Mouse (Mus musculus) embryonic facial prominence, embryonic 14.5 days (tissue): Measurements from ENCODE around the gene Pfn5. TPM values are rescaled to one million over a fixed set of nuclear protein-coding genes. Genes with fewer than 3 reads are reported as not detected.
"Not testable (repeated sequence)": the region's sequence is repeated elsewhere in the genome, so short reads cannot be mapped to it uniquely, and the experiment has no call there.

Source experiments
- ATAC-seq: fragments of 200-750 bp; cut with Nextera tagmentation; 2 replicates; pipeline ENCODE4 v1.8.0; 2017; ENCODE audit warnings: low read depth, moderate number of reproducible peaks, moderate TSS enrichment
- DNase-seq: peaks from one replicate; pipeline ENCODE4 v3.0.0-alpha.2; 2015; ENCODE audit warnings: low spot score
- H3K27ac ChIP-seq: fragments of 300-500 bp; sonication (generic); replicated peaks from 2 replicates; pipeline ENCODE4 v1.5.1; 2014; ENCODE audit warnings: low read depth, mild to moderate bottlenecking, low read length, moderate library complexity
- H3K27me3 ChIP-seq: fragments of 300-500 bp; sonication (generic); replicated peaks from 2 replicates; pipeline ENCODE4 v1.6.1; 2014; ENCODE audit warnings: low read length; ENCODE audit not compliant: control insufficient read depth, insufficient read depth
- H3K36me3 ChIP-seq: fragments of 300-500 bp; sonication (generic); 2 replicates; pipeline ENCODE4 v1.6.1; 2014; ENCODE audit warnings: low read length, mixed read lengths; ENCODE audit not compliant: control insufficient read depth, insufficient read depth
- H3K4me1 ChIP-seq: fragments of 300-500 bp; sonication (generic); 2 replicates; pipeline ENCODE4 v1.6.1; 2014; ENCODE audit warnings: antibody characterized with exemption, low read length; ENCODE audit not compliant: control insufficient read depth, insufficient read depth
- H3K4me2 ChIP-seq: fragments of 300-500 bp; sonication (generic); 2 replicates; pipeline ENCODE4 v1.6.1; 2014; ENCODE audit warnings: low read depth, mild to moderate bottlenecking, low read length, moderate library complexity, mixed read lengths
- H3K4me3 ChIP-seq: fragments of 300-500 bp; sonication (generic); 2 replicates; pipeline ENCODE4 v1.5.1; 2014; ENCODE audit warnings: low read depth, mild to moderate bottlenecking, low read length
- H3K9ac ChIP-seq: fragments of 300-500 bp; sonication (generic); 2 replicates; pipeline ENCODE4 v1.6.1; 2014; ENCODE audit warnings: low read depth, mild to moderate bottlenecking, low read length, moderate library complexity, mixed read lengths
- H3K9me3 ChIP-seq: fragments of 300-500 bp; sonication (generic); 2 replicates; pipeline ENCODE4 v1.6.1; 2016; ENCODE audit warnings: low read length; ENCODE audit not compliant: control insufficient read depth
- whole genome bisulfite sequencing: fragments of 180-500 bp; shearing (Covaris S2); extraction: QIAGEN DNeasy Blood & Tissue Kit; methylation state at CpG from one replicate; pipeline ENCODE4 v1.1.7; 2014; 5-methylcytosine and 5-hydroxymethylcytosine counted together
- polyA plus RNA-seq: library from polyadenylated mRNA; unstranded; fragments of >200 nt; fragmentation: Nextera tagmentation; extraction: Ambion mirVana; gene quantifications from 2 replicates; pipeline ENCODE4 v1.2.1, GENCODE M21; 2014

The Pfn5 gene
- polyA plus RNA-seq = not detected in 2 replicates

DNA sequence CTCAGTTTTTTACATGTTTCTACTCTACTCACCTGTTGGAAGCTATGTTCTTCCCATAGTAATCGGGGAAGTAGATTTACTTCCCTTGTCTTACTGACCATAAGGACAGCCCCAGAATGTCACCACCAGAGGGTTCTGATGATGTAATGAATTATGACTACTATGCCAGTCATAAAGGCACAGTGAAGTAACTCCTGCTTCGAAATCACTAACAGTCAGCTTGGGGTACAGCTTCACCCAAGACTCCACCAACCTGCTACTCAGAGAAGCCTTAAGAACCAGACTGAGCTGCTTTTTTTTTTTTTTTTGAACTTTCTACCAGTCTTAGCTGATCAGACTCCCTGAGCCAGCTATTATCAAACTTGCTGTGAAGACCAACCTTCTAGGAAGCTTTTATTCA lies at the start of gene Pfn5, which contains the start of gene Asb12:
Gene Pfn5 (plus strand): TSS at position 218 of the 400 bp plus-strand sequence.
Gene Asb12 (minus strand): TSS at position 101 of the 400 bp plus-strand sequence.
- no peak within 1 kb of the TSS for H3K4me3 ChIP-seq
- no peaks in the 10 kb centered on the region for H3K9me3 ChIP-seq
- H3K36me3 ChIP-seq = no peaks in the 10 kb centered on the region
- no peaks in the 10 kb centered on the region for H3K27me3 ChIP-seq
- no peak for DNase-seq
- H3K9ac ChIP-seq = no peak within 1 kb of the TSS
- no peak within 1 kb of the TSS for H3K4me2 ChIP-seq
- ATAC-seq = no peak
- no peak within 1 kb of the TSS for H3K27ac ChIP-seq
- WGBS = 85% methylated on average over 2 of the region's 2 CpGs
- no peaks in the 10 kb centered on the region for H3K4me1 ChIP-seq

DNA sequence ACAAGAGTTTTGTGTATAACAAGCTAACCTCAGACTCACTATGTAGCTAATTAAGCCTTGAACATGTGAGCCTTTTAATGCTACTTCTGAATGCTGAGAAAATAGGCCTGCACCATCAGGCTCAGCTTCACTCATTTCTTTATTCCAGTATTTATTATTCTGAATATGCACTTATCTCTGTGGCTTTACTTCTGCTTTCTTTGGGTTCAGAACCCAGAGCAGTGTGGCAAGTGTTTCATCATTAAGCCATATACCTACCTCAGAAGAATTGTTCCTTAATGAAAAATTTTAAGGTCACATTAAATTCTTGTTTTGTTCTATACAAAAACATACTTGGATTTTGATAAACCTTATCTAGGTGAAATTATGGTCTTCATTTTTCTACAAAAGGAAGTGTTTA lies 34.0 kb upstream of the Pfn5 start:
- Histone ChIP-seq H3K9ac (no peak overlapping the region), H3K4me1 (no peaks in the 10 kb centered on the region), H3K27me3 (no peaks in the 10 kb centered on the region; the same call in 1 of the 2 replicates), H3K27ac (no peak overlapping the region), H3K4me3 (no peak overlapping the region), H3K36me3 (no peaks in the 10 kb centered on the region), H3K9me3 (no peaks in the 10 kb centered on the region), H3K4me2 (no peak overlapping the region)
- ATAC-seq (no peak), DNase-seq (no peak)

DNA sequence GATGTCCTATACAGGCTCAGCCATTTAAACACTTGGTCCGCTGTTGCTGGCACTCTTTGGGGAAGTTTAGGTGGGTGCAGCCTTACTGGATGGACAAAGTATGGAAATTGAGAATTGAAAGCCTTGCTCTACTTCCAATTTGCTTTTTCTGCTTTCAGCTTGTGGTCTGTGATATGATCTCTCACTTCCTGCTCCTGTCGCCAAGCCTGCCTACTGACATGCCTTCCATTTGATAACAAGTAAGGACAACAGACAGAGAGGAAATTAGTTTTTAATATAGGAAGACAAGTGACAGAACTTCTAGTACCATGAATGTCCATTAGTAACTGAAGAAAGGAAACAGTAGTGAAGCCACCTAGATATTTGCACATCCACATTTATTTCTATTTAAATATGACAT lies 32.7 kb upstream of the Pfn5 start:
- H3K9me3 ChIP-seq = no peaks in the 10 kb centered on the region
- WGBS = 71% methylated on average over 2 of the region's 2 CpGs
- H3K27me3 ChIP-seq = no peaks in the 10 kb centered on the region; the same call in 1 of the 2 replicates
- DNase-seq (no peak), ATAC-seq (no peak)
- H3K4me3 ChIP-seq = no peak overlapping the region
- no peaks in the 10 kb centered on the region for H3K4me1 ChIP-seq
- no peak overlapping the region for H3K4me2 ChIP-seq
- H3K36me3 ChIP-seq = no peaks in the 10 kb centered on the region
- no peak overlapping the region for H3K27ac ChIP-seq
- H3K9ac ChIP-seq = no peak overlapping the region

DNA sequence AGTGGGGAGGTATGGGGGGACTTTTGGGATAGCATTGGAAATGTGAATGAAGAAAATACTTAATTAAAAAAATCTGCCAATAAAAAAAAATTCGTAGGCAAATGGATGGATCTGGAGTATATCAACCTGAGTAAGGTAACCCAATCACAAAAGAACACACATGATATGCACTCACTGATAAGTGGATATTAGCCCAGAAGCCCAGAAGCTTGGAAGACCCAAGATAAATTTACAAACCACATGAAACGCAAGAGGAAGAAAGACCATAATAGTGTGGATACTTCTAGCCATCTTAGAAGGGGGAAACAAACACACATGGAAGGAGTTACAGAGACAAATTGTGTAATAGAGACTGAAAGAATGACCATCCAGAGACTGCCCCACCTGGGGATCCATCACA lies 22.4 kb upstream of the Pfn5 start:
- ATAC-seq, H3K27ac ChIP-seq, H3K36me3 ChIP-seq, H3K9ac ChIP-seq, H3K9me3 ChIP-seq, DNase-seq, H3K4me1 ChIP-seq, H3K4me2 ChIP-seq, H3K4me3 ChIP-seq, H3K27me3 ChIP-seq: not testable (repeated sequence)
- 91% methylated on average over 2 of the region's 2 CpGs for WGBS

DNA sequence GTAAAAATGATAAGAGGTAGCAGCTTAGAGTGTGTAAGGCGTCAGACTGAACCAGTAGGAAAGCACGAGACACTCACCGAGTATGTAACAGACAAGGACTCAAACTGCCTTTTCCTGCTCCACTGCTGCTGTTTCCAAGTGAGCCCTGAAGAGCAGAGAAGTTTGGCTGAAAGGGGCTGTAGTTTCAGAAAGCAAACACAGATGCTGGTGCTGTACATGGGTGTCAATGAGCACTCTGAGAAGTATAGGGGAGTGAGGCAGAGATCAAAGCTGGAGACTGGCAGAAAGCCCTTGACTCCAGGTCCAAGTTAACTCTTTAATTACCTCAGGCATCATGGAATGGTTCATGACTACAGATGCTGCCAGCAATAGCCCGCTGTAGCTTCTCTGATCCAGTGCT lies 3.6 kb upstream of the Pfn5 start:
- DNase-seq (no peak), ATAC-seq (no peak)
- 63% methylated on average over 4 of the region's 4 CpGs for WGBS
- Histone ChIP-seq H3K36me3 (no peaks in the 10 kb centered on the region), H3K4me2 (no peak overlapping the region), H3K4me3 (no peak overlapping the region), H3K27me3 (no peaks in the 10 kb centered on the region), H3K27ac (no peak overlapping the region), H3K4me1 (no peaks in the 10 kb centered on the region), H3K9me3 (no peaks in the 10 kb centered on the region), H3K9ac (no peak overlapping the region)

DNA sequence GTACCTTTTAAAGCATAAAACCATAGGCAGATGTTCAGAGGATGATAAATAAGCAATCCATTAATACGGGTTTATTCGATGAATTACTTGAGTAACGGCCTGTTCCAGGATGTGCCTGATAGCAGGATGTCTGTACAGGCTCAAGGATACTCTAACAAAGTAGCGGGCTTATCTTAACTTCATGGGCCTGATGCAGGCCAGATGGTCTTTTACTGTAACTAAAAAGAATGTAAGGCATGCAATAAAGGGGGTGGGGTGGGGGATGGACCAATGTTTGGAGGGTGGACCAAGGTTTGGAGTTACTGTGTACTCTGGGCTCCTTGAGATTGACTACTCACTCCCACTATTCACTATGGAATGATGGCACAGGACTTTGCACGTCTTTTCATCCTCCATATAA lies 42.7 kb downstream of the Pfn5 start:
- ATAC-seq (no peak), DNase-seq (peak; percentile 1)
- WGBS = 65% methylated on average over 5 of the region's 5 CpGs
- Histone ChIP-seq H3K27me3 (no peaks in the 10 kb centered on the region), H3K4me2 (no peak overlapping the region), H3K9me3 (no peaks in the 10 kb centered on the region), H3K27ac (no peak overlapping the region), H3K4me3 (no peak overlapping the region), H3K4me1 (no peaks in the 10 kb centered on the region), H3K9ac (no peak overlapping the region), H3K36me3 (no peaks in the 10 kb centered on the region)

Other genes starting within 250 kb of the Pfn5 start
- 9.1 and 9.9 TPM in 2 replicates for gene Amer1, start 113.2 kb upstream of the Pfn5 start, polyA plus RNA-seq
- gene Asb12, start 117 bp upstream of the Pfn5 start, polyA plus RNA-seq = 0.33 and 0.75 TPM in 2 replicates
- 17.2 and 20.0 TPM in 2 replicates for gene Zc4h2, start 100.4 kb downstream of the Pfn5 start, polyA plus RNA-seq
- 3.0 and 3.7 TPM in 2 replicates for gene Zc3h12b, start 153.6 kb downstream of the Pfn5 start, polyA plus RNA-seq